Mouse (Mus musculus): ENCODE data around the gene Dbp.

GRCm38 (mm10) chr7:45701607-45702006, 3.3 kb upstream of the Dbp start:
- TF ChIP-seq CTCF (conservative IDR thresholded peaks at IDR 0.05; ENCODE audit: low read length) = no peak
- no peak for TF ChIP-seq POU5F1 (IDR thresholded peaks at IDR 0.05; ENCODE audit: borderline replicate concordance, low read length)
